Mouse (Mus musculus) heart, embryonic 13.5 days (tissue): ENCODE results near the gene Eed. TPM values are rescaled to one million over a fixed set of nuclear protein-coding genes. Genes with fewer than 3 reads are reported as not detected.

Experiments
- ATAC-seq: fragments of 200-750 bp; cut with Nextera tagmentation; 2 replicates; pipeline ENCODE4 v1.8.0; 2017; ENCODE audit warnings: moderate TSS enrichment; ENCODE audit not compliant: insufficient number of reproducible peaks, low FRiP score, low TSS enrichment; ENCODE audit errors: extremely low read depth
- H3K27ac ChIP-seq: fragments of 300-500 bp; sonication (generic); replicated peaks from 2 replicates; pipeline ENCODE4 v1.5.1; 2015; ENCODE audit warnings: moderate library complexity, mild to moderate bottlenecking, inconsistent platforms
- H3K27me3 ChIP-seq: fragments of 300-500 bp; sonication (generic); replicated peaks from 2 replicates; pipeline ENCODE4 v1.6.1; 2015; ENCODE audit warnings: mild to moderate bottlenecking, inconsistent platforms
- H3K36me3 ChIP-seq: fragments of 300-500 bp; sonication (generic); 2 replicates; pipeline ENCODE4 v1.6.1; 2015; ENCODE audit warnings: mild to moderate bottlenecking, inconsistent platforms
- H3K4me1 ChIP-seq: fragments of 300-500 bp; sonication (generic); 2 replicates; pipeline ENCODE4 v1.6.1; 2015; ENCODE audit warnings: inconsistent platforms
- H3K4me2 ChIP-seq: fragments of 300-500 bp; sonication (generic); 2 replicates; pipeline ENCODE4 v1.6.1; 2015; ENCODE audit warnings: inconsistent platforms, mild to moderate bottlenecking, moderate library complexity
- H3K4me3 ChIP-seq: fragments of 300-500 bp; sonication (generic); 2 replicates; pipeline ENCODE4 v1.5.1; 2015; ENCODE audit warnings: moderate library complexity, mild to moderate bottlenecking, inconsistent platforms
- H3K9ac ChIP-seq: fragments of 300-500 bp; sonication (generic); 2 replicates; pipeline ENCODE4 v1.6.1; 2015; ENCODE audit warnings: inconsistent platforms, mild to moderate bottlenecking, moderate library complexity
- H3K9me3 ChIP-seq: fragments of 300-500 bp; sonication (generic); 2 replicates; pipeline ENCODE4 v1.6.1; 2016; ENCODE audit warnings: inconsistent platforms
- WGBS: fragments of 180-500 bp; shearing (Covaris S2); methylation state at CpG from one replicate; pipeline ENCODE4 v1.1.7; 2015; ENCODE audit warnings: mixed read lengths; 5-methylcytosine and 5-hydroxymethylcytosine counted together
- polyA plus RNA-seq: library from polyadenylated mRNA; unstranded; fragments of >200 nt; fragmentation: Nextera tagmentation; extraction: Ambion mirVana; gene quantifications from 2 replicates; pipeline ENCODE4 v1.2.1, GENCODE M21; 2015

Eed gene
- polyA plus RNA-seq, 1 experiment from 2014 or later = 42.0 TPM

- peak overlapping the region; percentile 84 for H3K4me2 ChIP-seq
- peaks cover 20% of the 10 kb centered on the region for H3K4me1 ChIP-seq
- peak overlapping the region; percentile 81 for H3K4me3 ChIP-seq
- WGBS = under 1% methylated on average over 31 of the region's 31 CpGs
- peak overlapping the region; percentile 99 for H3K27ac ChIP-seq
- H3K27me3 ChIP-seq = no peaks in the 10 kb centered on the region
- H3K9me3 ChIP-seq = no peaks in the 10 kb centered on the region
- peak; percentile 55 for ATAC-seq
- peaks cover 19% of the 10 kb centered on the region for H3K36me3 ChIP-seq
- peak overlapping the region; percentile 93 for H3K9ac ChIP-seq
Observed at GRCm38 (mm10) chr7:89980133-89980484, 674 bp downstream of the Eed start.

- H3K9me3 ChIP-seq = no peaks in the 10 kb centered on the region
- WGBS = 3% methylated on average over 23 of the region's 23 CpGs
- ATAC-seq = no peak
- peak overlapping the region; percentile 93 for H3K9ac ChIP-seq
- H3K4me3 ChIP-seq = peak overlapping the region; percentile 81
- H3K36me3 ChIP-seq = peaks cover 23% of the 10 kb centered on the region
- peaks cover 20% of the 10 kb centered on the region for H3K4me1 ChIP-seq
- H3K4me2 ChIP-seq = peak overlapping the region; percentile 84
- peak overlapping the region; percentile 99 for H3K27ac ChIP-seq
- H3K27me3 ChIP-seq = no peaks in the 10 kb centered on the region
Observed at GRCm38 (mm10) chr7:89979432-89980130, 1.2 kb downstream of the Eed start.

- H3K27ac ChIP-seq = no peak overlapping the region
- ATAC-seq = no peak
- H3K27me3 ChIP-seq = no peaks in the 10 kb centered on the region
- peaks cover 48% of the 10 kb centered on the region for H3K36me3 ChIP-seq
- H3K4me3 ChIP-seq = no peak overlapping the region
- H3K4me2 ChIP-seq = no peak overlapping the region
- no peak overlapping the region for H3K9ac ChIP-seq
- 94% methylated on average over 7 of the region's 7 CpGs for WGBS
- H3K4me1 ChIP-seq = peaks cover 16% of the 10 kb centered on the region
- no peaks in the 10 kb centered on the region for H3K9me3 ChIP-seq
Observed at GRCm38 (mm10) chr7:89976796-89977195, 4.0 kb downstream of the Eed start.

GRCm38 (mm10) chr7:89975571-89975970 lies 5.2 kb downstream of the Eed start:
- no peak overlapping the region for H3K4me3 ChIP-seq
- no peak overlapping the region for H3K27ac ChIP-seq
- H3K4me1 ChIP-seq = peaks cover 13% of the 10 kb centered on the region
- no peak for ATAC-seq
- H3K9me3 ChIP-seq = no peaks in the 10 kb centered on the region
- no peaks in the 10 kb centered on the region for H3K27me3 ChIP-seq
- peaks cover 57% of the 10 kb centered on the region for H3K36me3 ChIP-seq
- H3K9ac ChIP-seq = no peak overlapping the region
- 89% methylated on average over 1 of the region's 1 CpGs for WGBS
- no peak overlapping the region for H3K4me2 ChIP-seq

- ATAC-seq = no peak
- H3K36me3 ChIP-seq = peaks cover 86% of the 10 kb centered on the region
Observed at GRCm38 (mm10) chr7:89967235-89967634, 13.5 kb downstream of the Eed start.

GRCm38 (mm10) chr7:89966771-89967170 lies 14.0 kb downstream of the Eed start:
- Histone ChIP-seq H3K4me2 (no peak overlapping the region), H3K36me3 (peaks cover 87% of the 10 kb centered on the region), H3K9me3 (no peaks in the 10 kb centered on the region), H3K4me1 (no peaks in the 10 kb centered on the region), H3K9ac (no peak overlapping the region), H3K27ac (no peak overlapping the region), H3K4me3 (no peak overlapping the region), H3K27me3 (no peaks in the 10 kb centered on the region)
- ATAC-seq = no peak
- 76% methylated on average over 1 of the region's 1 CpGs for WGBS

More at GRCm38 (mm10) chr7:89967235-89967634, 13.5 kb downstream of the Eed start:
- Histone ChIP-seq H3K4me1 (no peaks in the 10 kb centered on the region), H3K4me3 (no peak overlapping the region), H3K27ac (no peak overlapping the region), H3K9me3 (no peaks in the 10 kb centered on the region), H3K4me2 (no peak overlapping the region), H3K9ac (no peak overlapping the region), H3K27me3 (no peaks in the 10 kb centered on the region)
- 79% methylated on average over 2 of the region's 2 CpGs for WGBS

GRCm38 (mm10) chr7:89963135-89963534 lies 17.6 kb downstream of the Eed start:
- Histone ChIP-seq H3K27ac (no peak overlapping the region), H3K27me3 (no peaks in the 10 kb centered on the region), H3K9ac (no peak overlapping the region), H3K4me2 (no peak overlapping the region), H3K4me3 (no peak overlapping the region), H3K36me3 (peaks cover 90% of the 10 kb centered on the region), H3K4me1 (no peaks in the 10 kb centered on the region), H3K9me3 (no peaks in the 10 kb centered on the region)
- ATAC-seq = no peak

- peaks cover 89% of the 10 kb centered on the region for H3K36me3 ChIP-seq
- no peak overlapping the region for H3K4me3 ChIP-seq
- peaks cover 9% of the 10 kb centered on the region for H3K4me1 ChIP-seq
- no peak overlapping the region for H3K9ac ChIP-seq
- no peak overlapping the region for H3K4me2 ChIP-seq
- WGBS = 21% methylated on average over 5 of the region's 5 CpGs
- H3K27ac ChIP-seq = no peak overlapping the region
- no peaks in the 10 kb centered on the region for H3K27me3 ChIP-seq
- no peak for ATAC-seq
- no peaks in the 10 kb centered on the region for H3K9me3 ChIP-seq
Observed at GRCm38 (mm10) chr7:89957300-89957699, 23.5 kb downstream of the Eed start.

GRCm38 (mm10) chr7:89954261-89954660 lies 26.5 kb downstream of the Eed start:
- H3K4me1 ChIP-seq = peaks cover 9% of the 10 kb centered on the region
- no peak overlapping the region for H3K27ac ChIP-seq
- 87% methylated on average over 5 of the region's 5 CpGs for whole genome bisulfite sequencing
- no peak overlapping the region for H3K9ac ChIP-seq
- H3K4me2 ChIP-seq = no peak overlapping the region
- H3K9me3 ChIP-seq = 0 out of 2 replicates have a peak, but pooled peaks cover 1% of the 10 kb centered on the region
- no peak overlapping the region for H3K4me3 ChIP-seq
- ATAC-seq = no peak
- no peaks in the 10 kb centered on the region for H3K27me3 ChIP-seq
- peaks cover 61% of the 10 kb centered on the region for H3K36me3 ChIP-seq

GRCm38 (mm10) chr7:89949403-89949802 lies 31.4 kb downstream of the Eed start:
- no peaks in the 10 kb centered on the region for H3K27me3 ChIP-seq
- ATAC-seq = no peak
- H3K9me3 ChIP-seq = 0 out of 2 replicates have a peak, but pooled peaks cover 3% of the 10 kb centered on the region
- WGBS = 60% methylated on average over 4 of the region's 4 CpGs
- no peak overlapping the region for H3K27ac ChIP-seq
- peaks cover 15% of the 10 kb centered on the region for H3K36me3 ChIP-seq
- H3K4me2 ChIP-seq = no peak overlapping the region
- H3K4me3 ChIP-seq = no peak overlapping the region
- no peaks in the 10 kb centered on the region for H3K4me1 ChIP-seq
- no peak overlapping the region for H3K9ac ChIP-seq

- H3K27ac ChIP-seq = no peak overlapping the region
- WGBS = 66% methylated on average over 7 of the region's 7 CpGs
- no peak overlapping the region for H3K9ac ChIP-seq
- 0 out of 2 replicates have a peak, but pooled peaks cover 3% of the 10 kb centered on the region for H3K9me3 ChIP-seq
- 0 out of 2 replicates have a peak, but pooled peaks cover 3% of the 10 kb centered on the region for H3K36me3 ChIP-seq
- H3K4me2 ChIP-seq = no peak overlapping the region
- ATAC-seq = no peak
- no peak overlapping the region for H3K4me3 ChIP-seq
- no peaks in the 10 kb centered on the region for H3K27me3 ChIP-seq
- H3K4me1 ChIP-seq = no peaks in the 10 kb centered on the region
Observed at GRCm38 (mm10) chr7:89948026-89948425, 32.8 kb downstream of the Eed start.
